Mouse (Mus musculus): ENCODE results near the gene Cip2a. TPM values are rescaled to one million over a fixed set of nuclear protein-coding genes. Genes with fewer than 3 reads are reported as not detected.

The Cip2a gene
- polyA plus RNA-seq, 2 experiments = 20.8 to 21.4 TPM

- no peak overlapping the region for H3K9ac ChIP-seq (replicated peaks)
- no peak overlapping the region for H3K4me3 ChIP-seq (ENCODE audit: insufficient read depth in 1 of 2, low read depth in 2 of 2, low read length in 2 of 2)
- WGBS (ENCODE audit: insufficient replicate concordance) = 74% methylated on average over 5 of the region's 5 CpGs
- TF ChIP-seq CTCF (IDR thresholded peaks at IDR 0.05; ENCODE audit: low read depth) = no peak
- DNase-seq (ENCODE audit: low read depth in 3 of 3, low spot score in 3 of 3) (no peak), ATAC-seq (ENCODE audit: insufficient read depth) (no peak)
- no peak overlapping the region for H3K27ac ChIP-seq
- H3K36me3 ChIP-seq (replicated peaks; ENCODE audit: control insufficient read depth, insufficient read depth, low read depth) = peaks cover 41% of the 10 kb centered on the region
- no peaks in the 10 kb centered on the region for H3K4me1 ChIP-seq (replicated peaks; ENCODE audit: control insufficient read depth in 2 of 2, insufficient read depth in 2 of 2, low read length in 1 of 2)
- H3K9me3 ChIP-seq (ENCODE audit: control insufficient read depth, low read length) = no peaks in the 10 kb centered on the region
- no peaks in the 10 kb centered on the region for H3K27me3 ChIP-seq (ENCODE audit: control insufficient read depth, insufficient read depth, low read length)
- no peak overlapping the region for H3K4me2 ChIP-seq (ENCODE audit: low read depth)
Measured at GRCm38 (mm10) chr16:49016620-49017332, 22.8 kb downstream of the Cip2a start.

- TF ChIP-seq CTCF (IDR thresholded peaks at IDR 0.05; ENCODE audit: low read depth) (no peak), EP300 (IDR thresholded peaks at IDR 0.05; ENCODE audit: low read depth) (no peak)
- no peak for ATAC-seq (ENCODE audit: insufficient read depth)
- 58% methylated on average over 4 of the region's 4 CpGs for WGBS (ENCODE audit: insufficient replicate concordance)
Measured at GRCm38 (mm10) chr16:49035852-49036251, 41.9 kb downstream of the Cip2a start.

GRCm38 (mm10) chr16:49037771-49038170 is 43.8 kb downstream of the Cip2a start:
- 59% methylated on average over 4 of the region's 4 CpGs for WGBS (ENCODE audit: insufficient replicate concordance)
- no peak for TF ChIP-seq EP300 (IDR thresholded peaks at IDR 0.05; ENCODE audit: low read depth)
- no peak for TF ChIP-seq CTCF (IDR thresholded peaks at IDR 0.05; ENCODE audit: low read depth)
- H3K36me3 ChIP-seq (replicated peaks; ENCODE audit: control insufficient read depth, insufficient read depth, low read depth) = no peaks in the 10 kb centered on the region
- no peaks in the 10 kb centered on the region for H3K9me3 ChIP-seq (ENCODE audit: control insufficient read depth, low read length)
- no peak overlapping the region for H3K9ac ChIP-seq (replicated peaks)
- H3K27me3 ChIP-seq (ENCODE audit: control insufficient read depth, insufficient read depth, low read length) = no peaks in the 10 kb centered on the region
- no peak overlapping the region for H3K27ac ChIP-seq
- no peaks in the 10 kb centered on the region for H3K4me1 ChIP-seq (replicated peaks; ENCODE audit: control insufficient read depth in 2 of 2, insufficient read depth in 2 of 2, low read length in 1 of 2)
- no peak for DNase-seq (ENCODE audit: low read depth in 3 of 3, low spot score in 3 of 3)
- no peak overlapping the region for H3K4me2 ChIP-seq (ENCODE audit: low read depth)
- ATAC-seq (ENCODE audit: insufficient read depth) = no peak
- H3K4me3 ChIP-seq (ENCODE audit: insufficient read depth in 1 of 2, low read depth in 2 of 2, low read length in 2 of 2) = no peak overlapping the region

More at GRCm38 (mm10) chr16:49035852-49036251, 41.9 kb downstream of the Cip2a start:
- no peak overlapping the region for H3K4me3 ChIP-seq (ENCODE audit: insufficient read depth in 1 of 2, low read depth in 2 of 2, low read length in 2 of 2)
- H3K36me3 ChIP-seq (replicated peaks; ENCODE audit: control insufficient read depth, insufficient read depth, low read depth) = no peaks in the 10 kb centered on the region
- no peak overlapping the region for H3K4me2 ChIP-seq (ENCODE audit: low read depth)
- H3K9ac ChIP-seq (replicated peaks) = no peak overlapping the region
- DNase-seq (ENCODE audit: low read depth in 3 of 3, low spot score in 3 of 3) = no peak
- H3K27ac ChIP-seq = no peak overlapping the region
- no peaks in the 10 kb centered on the region for H3K27me3 ChIP-seq (ENCODE audit: control insufficient read depth, insufficient read depth, low read length)
- H3K4me1 ChIP-seq (replicated peaks; ENCODE audit: control insufficient read depth in 2 of 2, insufficient read depth in 2 of 2, low read length in 1 of 2) = no peaks in the 10 kb centered on the region
- H3K9me3 ChIP-seq (ENCODE audit: control insufficient read depth, low read length) = no peaks in the 10 kb centered on the region

GRCm38 (mm10) chr16:49040554-49041221 is 46.7 kb downstream of the Cip2a start:
- no peak overlapping the region for H3K9ac ChIP-seq (replicated peaks)
- no peak for DNase-seq (ENCODE audit: low read depth in 3 of 3, low spot score in 3 of 3)
- no peak for ATAC-seq (ENCODE audit: insufficient read depth)
- no peak overlapping the region for H3K27ac ChIP-seq
- no peak overlapping the region for H3K4me3 ChIP-seq (ENCODE audit: insufficient read depth in 1 of 2, low read depth in 2 of 2, low read length in 2 of 2)
- no peaks in the 10 kb centered on the region for H3K36me3 ChIP-seq (replicated peaks; ENCODE audit: control insufficient read depth, insufficient read depth, low read depth)
- no peaks in the 10 kb centered on the region for H3K4me1 ChIP-seq (replicated peaks; ENCODE audit: control insufficient read depth in 2 of 2, insufficient read depth in 2 of 2, low read length in 1 of 2)
- no peaks in the 10 kb centered on the region for H3K27me3 ChIP-seq (ENCODE audit: control insufficient read depth, insufficient read depth, low read length)
- 57% methylated on average over 3 of the region's 3 CpGs for WGBS (ENCODE audit: insufficient replicate concordance)
- TF ChIP-seq EP300 (IDR thresholded peaks at IDR 0.05; ENCODE audit: low read depth) (no peak), CTCF (IDR thresholded peaks at IDR 0.05; ENCODE audit: low read depth) (no peak)
- no peaks in the 10 kb centered on the region for H3K9me3 ChIP-seq (ENCODE audit: control insufficient read depth, low read length)
- no peak overlapping the region for H3K4me2 ChIP-seq (ENCODE audit: low read depth)

- Histone ChIP-seq H3K4me2 (ENCODE audit: low read depth) (no peak overlapping the region), H3K27ac (no peak overlapping the region), H3K9ac (replicated peaks) (no peak overlapping the region), H3K9me3 (ENCODE audit: control insufficient read depth, low read length) (no peaks in the 10 kb centered on the region), H3K27me3 (ENCODE audit: control insufficient read depth, insufficient read depth, low read length) (no peaks in the 10 kb centered on the region), H3K4me3 (ENCODE audit: insufficient read depth in 1 of 2, low read depth in 2 of 2, low read length in 2 of 2) (no peak overlapping the region), H3K4me1 (replicated peaks; ENCODE audit: control insufficient read depth in 2 of 2, insufficient read depth in 2 of 2, low read length in 1 of 2) (no peaks in the 10 kb centered on the region), H3K36me3 (replicated peaks; ENCODE audit: control insufficient read depth, insufficient read depth, low read depth) (no peaks in the 10 kb centered on the region)
- TF ChIP-seq EP300 (IDR thresholded peaks at IDR 0.05; ENCODE audit: low read depth) (no peak), CTCF (IDR thresholded peaks at IDR 0.05; ENCODE audit: low read depth) (no peak)
- ATAC-seq (ENCODE audit: insufficient read depth) (no peak), DNase-seq (ENCODE audit: low read depth in 3 of 3, low spot score in 3 of 3) (no peak)
Measured at GRCm38 (mm10) chr16:49049214-49049613, 55.2 kb downstream of the Cip2a start.

Measured in liver, embryonic 14.5 days (tissue).